Mouse (Mus musculus) urinary bladder, postnatal 0 days (tissue): Measurements from ENCODE around the gene Ap5b1. TPM values are rescaled to one million over a fixed set of nuclear protein-coding genes. Genes with fewer than 3 reads are reported as not detected.

Experiments
- polyA plus RNA-seq: library from polyadenylated mRNA; unstranded; fragments of >200 nt; fragmentation: Nextera tagmentation; extraction: Ambion mirVana; gene quantifications from 2 replicates; pipeline ENCODE4 v1.2.1, GENCODE M21; 2015

Gene Ap5b1
- polyA plus RNA-seq = 6.1 and 6.2 TPM in 2 replicates

DNA sequence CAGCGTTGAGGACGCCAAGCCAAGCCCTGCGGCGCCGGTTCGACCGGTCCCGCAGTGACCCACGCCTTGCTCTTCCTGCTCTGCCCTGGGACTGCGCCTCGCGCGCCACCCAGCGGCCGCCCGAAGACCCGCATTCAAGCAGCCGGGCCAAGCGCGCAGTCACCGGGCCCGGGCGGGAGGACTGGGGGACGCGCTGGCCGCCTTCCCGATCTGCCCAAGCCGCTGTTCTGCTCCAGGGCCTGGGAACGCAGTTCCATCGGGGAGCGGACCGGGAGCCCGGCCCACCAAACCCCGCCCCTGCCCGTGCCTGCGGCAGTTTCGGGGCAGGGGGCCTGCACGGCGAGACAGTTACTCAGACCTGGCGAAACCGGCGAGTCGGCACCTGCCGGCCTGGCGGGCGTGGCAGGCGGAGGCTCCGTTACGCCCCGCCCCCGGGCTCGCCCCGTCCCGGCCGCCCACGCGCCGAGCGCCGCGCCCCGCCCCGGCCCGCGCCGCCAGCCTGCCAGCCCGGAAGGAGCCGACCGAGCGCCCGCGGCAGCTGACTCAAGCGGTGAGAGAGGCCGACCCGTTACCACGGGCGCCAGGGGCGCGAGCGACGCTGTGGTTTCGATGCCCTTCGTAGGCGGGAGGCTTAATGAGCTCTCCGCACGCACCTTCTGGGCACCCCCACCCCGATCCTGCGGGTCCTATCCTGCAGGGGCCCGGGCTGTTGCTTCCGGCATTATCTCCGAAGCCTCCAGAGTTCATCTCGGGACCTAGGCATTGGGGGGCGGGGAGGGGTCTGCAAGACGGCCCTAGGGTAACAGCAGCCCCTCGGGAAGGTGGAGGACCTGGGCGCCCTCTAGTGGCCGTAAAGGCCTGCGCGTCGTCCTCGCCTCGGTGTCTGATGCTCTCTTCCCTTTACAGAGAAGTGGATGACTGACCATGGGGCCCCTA lies at the start of gene Ap5b1:
Ap5b1 (plus strand) TSS at position 492 of the 936 bp plus-strand sequence.

GRCm38 (mm10) chr19:5560457-5561041 lies 7.3 kb upstream of the Ap5b1 start, which contains the start of gene Ovol1:
Ovol1 (minus strand) TSS chr19:5560646.

GRCm38 (mm10) chr19:5601752-5602541 lies 34.1 kb downstream of the Ap5b1 start, which contains the start of gene Rnaseh2c:
Rnaseh2c (plus strand) TSS chr19:5601873.

GRCm38 (mm10) chr19:5609547-5610404 lies 42.0 kb downstream of the Ap5b1 start, which contains the start of gene Kat5:
Kat5 (minus strand) TSS chr19:5610237.

Other genes starting within 250 kb of the Ap5b1 start
- not detected in 2 replicates for gene Catsper1, start 232.3 kb upstream of the Ap5b1 start, polyA plus RNA-seq
- 5.3 and 6.6 TPM in 2 replicates for gene Cst6, start 218.5 kb upstream of the Ap5b1 start, polyA plus RNA-seq
- gene Eif1ad, start 201.3 kb upstream of the Ap5b1 start, polyA plus RNA-seq = 25.2 and 27.2 TPM in 2 replicates
- gene Banf1, start 200.9 kb upstream of the Ap5b1 start, polyA plus RNA-seq = 266 and 286 TPM in 2 replicates
- 33.0 and 39.0 TPM in 2 replicates for gene Sart1, start 179.3 kb upstream of the Ap5b1 start, polyA plus RNA-seq
- not detected in 2 replicates for gene Tsga10ip, start 165.5 kb upstream of the Ap5b1 start, polyA plus RNA-seq
- 234 and 246 TPM in 2 replicates for gene Drap1, start 143.0 kb upstream of the Ap5b1 start, polyA plus RNA-seq
- 45.6 and 53.5 TPM in 2 replicates for gene AI837181, start 142.9 kb upstream of the Ap5b1 start, polyA plus RNA-seq
- gene Fosl1, start 120.5 kb upstream of the Ap5b1 start, polyA plus RNA-seq = 0.61 and 1.6 TPM in 2 replicates
- gene Ccdc85b, start 110.1 kb upstream of the Ap5b1 start, polyA plus RNA-seq = 15.1 and 16.5 TPM in 2 replicates
- 78.4 and 88.2 TPM in 2 replicates for gene Fibp, start 107.4 kb upstream of the Ap5b1 start, polyA plus RNA-seq
- gene Ctsw, start 99.5 kb upstream of the Ap5b1 start, polyA plus RNA-seq = 0.16 and 0.62 TPM in 2 replicates
- 118 and 128 TPM in 2 replicates for gene Efemp2, start 94.1 kb upstream of the Ap5b1 start, polyA plus RNA-seq
- gene Mus81, start 79.6 kb upstream of the Ap5b1 start, polyA plus RNA-seq = 23.1 and 28.7 TPM in 2 replicates
- 1,724 and 1,857 TPM in 2 replicates for gene Cfl1, start 77.6 kb upstream of the Ap5b1 start, polyA plus RNA-seq
- 0.27 TPM in 1 of 2 replicates, not detected in the other for gene 1700020D05Rik, start 64.2 kb upstream of the Ap5b1 start, polyA plus RNA-seq
- 4.8 and 6.5 TPM in 2 replicates for gene Snx32, start 57.5 kb upstream of the Ap5b1 start, polyA plus RNA-seq
- 2.6 and 3.4 TPM in 2 replicates for gene Ovol1, start 7.4 kb upstream of the Ap5b1 start, polyA plus RNA-seq
- 45.5 and 58.5 TPM in 2 replicates for gene Rnaseh2c, start 33.8 kb downstream of the Ap5b1 start, polyA plus RNA-seq
- 31.9 and 33.2 TPM in 2 replicates for gene Kat5, start 42.2 kb downstream of the Ap5b1 start, polyA plus RNA-seq
- gene Rela, start 69.5 kb downstream of the Ap5b1 start, polyA plus RNA-seq = 38.5 and 43.5 TPM in 2 replicates
- 14.1 and 14.4 TPM in 2 replicates for gene Sipa1, start 95.7 kb downstream of the Ap5b1 start, polyA plus RNA-seq
- 11.8 and 12.4 TPM in 2 replicates for gene Map3k11, start 120.7 kb downstream of the Ap5b1 start, polyA plus RNA-seq
- gene Pcnx3, start 120.9 kb downstream of the Ap5b1 start, polyA plus RNA-seq = 8.9 and 9.8 TPM in 2 replicates
- 0.33 and 0.46 TPM in 2 replicates for gene Kcnk7, start 136.3 kb downstream of the Ap5b1 start, polyA plus RNA-seq
- 120 and 126 TPM in 2 replicates for gene Ehbp1l1, start 158.3 kb downstream of the Ap5b1 start, polyA plus RNA-seq
- 52.4 and 60.2 TPM in 2 replicates for gene Fam89b, start 161.6 kb downstream of the Ap5b1 start, polyA plus RNA-seq
- gene Ltbp3, start 172.9 kb downstream of the Ap5b1 start, polyA plus RNA-seq = 27.7 and 29.5 TPM in 2 replicates
- 62.1 and 63.5 TPM in 2 replicates for gene Scyl1, start 203.4 kb downstream of the Ap5b1 start, polyA plus RNA-seq